Mouse (Mus musculus) stomach, postnatal 0 days (tissue): ENCODE data around the gene Prickle2. TPM values are rescaled to one million over a fixed set of nuclear protein-coding genes. Genes with fewer than 3 reads are reported as not detected.

Experiments used
- ATAC-seq: fragments of 200-750 bp; cut with Nextera tagmentation; 2 replicates; pipeline ENCODE4 v1.8.0; 2017; ENCODE audit not compliant: low FRiP score, low TSS enrichment
- DNase-seq: peaks from one replicate; pipeline ENCODE4 v3.0.0-alpha.2; 2016; ENCODE audit warnings: low spot score
- H3K27ac ChIP-seq: fragments of 300-500 bp; sonication (generic); replicated peaks from 2 replicates; pipeline ENCODE4 v1.5.1; 2014; ENCODE audit warnings: mild to moderate bottlenecking, control low read depth
- H3K27me3 ChIP-seq: fragments of 300-500 bp; sonication (generic); 2 replicates; pipeline ENCODE4 v1.6.1; 2014; ENCODE audit warnings: low read length; ENCODE audit not compliant: control insufficient read depth, insufficient read depth
- H3K36me3 ChIP-seq: fragments of 300-500 bp; sonication (generic); 2 replicates; pipeline ENCODE4 v1.6.1; 2014; ENCODE audit warnings: low read length, mixed read lengths; ENCODE audit not compliant: control insufficient read depth, insufficient read depth
- H3K4me1 ChIP-seq: fragments of 300-500 bp; sonication (generic); replicated peaks from 2 replicates; pipeline ENCODE4 v1.6.1; 2014; ENCODE audit warnings: antibody characterized with exemption; ENCODE audit not compliant: control insufficient read depth, insufficient read depth
- H3K4me2 ChIP-seq: fragments of 300-500 bp; sonication (generic); replicated peaks from 2 replicates; pipeline ENCODE4 v1.6.1; 2014; ENCODE audit warnings: low read depth, mild to moderate bottlenecking, control low read depth, moderate library complexity
- H3K4me3 ChIP-seq: fragments of 300-500 bp; sonication (generic); 2 replicates; pipeline ENCODE4 v1.5.1; 2014; ENCODE audit warnings: low read depth, low read length, control low read depth
- H3K9ac ChIP-seq: fragments of 300-500 bp; sonication (generic); 2 replicates; pipeline ENCODE4 v1.6.1; 2014; ENCODE audit warnings: mild to moderate bottlenecking, low read length, control low read depth, mixed read lengths
- H3K9me3 ChIP-seq: fragments of 300-500 bp; sonication (generic); 2 replicates; pipeline ENCODE4 v1.6.1; 2016; ENCODE audit warnings: low read length; ENCODE audit not compliant: control insufficient read depth
- CTCF ChIP-seq: IDR thresholded peaks from 2 replicates; pipeline ENCODE4 v1.5.1; 2016; ENCODE audit warnings: antibody characterized with exemption, low read depth, mild to moderate bottlenecking, moderate library complexity
- EP300 ChIP-seq: optimal IDR thresholded peaks from 2 replicates; pipeline ENCODE3; 2016; ENCODE audit warnings: antibody characterized with exemption
- WGBS: fragments of 180-500 bp; shearing (Covaris S2); extraction: QIAGEN DNeasy Blood & Tissue Kit; methylation state at CpG from one replicate; pipeline ENCODE4 v1.1.7; 2014; 5-methylcytosine and 5-hydroxymethylcytosine counted together
- polyA plus RNA-seq: library from polyadenylated mRNA; unstranded; fragments of >200 nt; fragmentation: Nextera tagmentation; extraction: Ambion mirVana; gene quantifications from 2 replicates; pipeline ENCODE4 v1.2.1, GENCODE M21; 2015

The Prickle2 gene
- polyA plus RNA-seq, 1 experiment from 2014 or later: 2.3 TPM

- Histone ChIP-seq H3K27me3 (no peaks in the 10 kb centered on the region), H3K9me3 (no peaks in the 10 kb centered on the region), H3K27ac (no peak overlapping the region), H3K9ac (no peak overlapping the region), H3K4me3 (no peak overlapping the region), H3K4me2 (no peak overlapping the region), H3K36me3 (no peaks in the 10 kb centered on the region), H3K4me1 (no peaks in the 10 kb centered on the region)
- WGBS: 84% methylated on average over 3 of the region's 3 CpGs
- ATAC-seq (no peak), DNase-seq (no peak)
- TF ChIP-seq EP300: no peak
Measured at GRCm38 (mm10) chr6:92663885-92664284, 42.1 kb downstream of the Prickle2 start.

DNA sequence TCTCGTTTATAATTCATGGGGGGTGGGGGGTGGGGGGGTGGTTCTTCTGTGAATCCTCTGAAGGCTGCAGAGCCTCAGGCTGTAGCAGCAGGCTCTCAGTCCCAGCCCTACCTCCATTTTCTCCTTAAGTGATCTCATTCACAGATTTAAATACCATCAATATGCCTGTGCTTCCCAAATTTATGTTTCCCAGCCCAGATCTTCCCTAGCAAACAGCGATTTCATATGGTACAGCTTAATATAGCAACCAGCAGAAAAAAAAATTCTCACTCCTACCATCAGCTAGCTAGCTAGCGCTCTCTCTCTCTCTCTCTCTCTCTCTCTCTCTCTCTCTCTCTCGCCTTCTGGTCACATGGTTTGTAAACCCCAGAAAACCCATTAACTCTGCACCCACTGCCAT lies 42.5 kb downstream of the Prickle2 start:
- Histone ChIP-seq H3K27ac (no peak overlapping the region), H3K4me2 (no peak overlapping the region), H3K4me1 (no peaks in the 10 kb centered on the region), H3K4me3 (no peak overlapping the region), H3K9me3 (no peaks in the 10 kb centered on the region), H3K27me3 (no peaks in the 10 kb centered on the region), H3K36me3 (no peaks in the 10 kb centered on the region), H3K9ac (no peak overlapping the region)
- TF ChIP-seq CTCF (no peak), EP300 (no peak)
- ATAC-seq: no peak
- 65% methylated on average over 4 of the region's 4 CpGs for WGBS
- no peak for DNase-seq

- TF ChIP-seq CTCF: no peak
- TF ChIP-seq EP300: no peak
- Histone ChIP-seq H3K4me3 (no peak overlapping the region), H3K36me3 (no peaks in the 10 kb centered on the region), H3K4me1 (no peaks in the 10 kb centered on the region), H3K9me3 (no peaks in the 10 kb centered on the region), H3K4me2 (no peak overlapping the region), H3K9ac (no peak overlapping the region), H3K27me3 (no peaks in the 10 kb centered on the region), H3K27ac (no peak overlapping the region)
- DNase-seq (no peak), ATAC-seq (no peak)
- WGBS: 88% methylated on average over 1 of the region's 1 CpGs
Measured at GRCm38 (mm10) chr6:92649063-92649462, 56.9 kb downstream of the Prickle2 start.

- WGBS: 50% methylated on average over 2 of the region's 2 CpGs
- no peak for ATAC-seq
- no peak overlapping the region for H3K4me3 ChIP-seq
- H3K36me3 ChIP-seq: no peaks in the 10 kb centered on the region
- no peak for TF ChIP-seq EP300
- TF ChIP-seq CTCF: no peak
- no peak overlapping the region for H3K9ac ChIP-seq
- no peaks in the 10 kb centered on the region for H3K4me1 ChIP-seq
- H3K27me3 ChIP-seq: no peaks in the 10 kb centered on the region
- no peaks in the 10 kb centered on the region for H3K9me3 ChIP-seq
- no peak overlapping the region for H3K27ac ChIP-seq
- no peak for DNase-seq
- H3K4me2 ChIP-seq: no peak overlapping the region
Measured at GRCm38 (mm10) chr6:92648571-92648970, 57.4 kb downstream of the Prickle2 start.

GRCm38 (mm10) chr6:92642929-92643328 lies 63.0 kb downstream of the Prickle2 start:
- WGBS: 86% methylated on average over 1 of the region's 1 CpGs
- no peaks in the 10 kb centered on the region for H3K27me3 ChIP-seq
- no peaks in the 10 kb centered on the region for H3K9me3 ChIP-seq
- no peaks in the 10 kb centered on the region for H3K36me3 ChIP-seq
- no peak overlapping the region for H3K9ac ChIP-seq
- no peak for DNase-seq
- H3K27ac ChIP-seq: no peak overlapping the region
- no peak overlapping the region for H3K4me2 ChIP-seq
- ATAC-seq: no peak
- no peaks in the 10 kb centered on the region for H3K4me1 ChIP-seq
- no peak overlapping the region for H3K4me3 ChIP-seq
- TF ChIP-seq CTCF: no peak
- no peak for TF ChIP-seq EP300

DNA sequence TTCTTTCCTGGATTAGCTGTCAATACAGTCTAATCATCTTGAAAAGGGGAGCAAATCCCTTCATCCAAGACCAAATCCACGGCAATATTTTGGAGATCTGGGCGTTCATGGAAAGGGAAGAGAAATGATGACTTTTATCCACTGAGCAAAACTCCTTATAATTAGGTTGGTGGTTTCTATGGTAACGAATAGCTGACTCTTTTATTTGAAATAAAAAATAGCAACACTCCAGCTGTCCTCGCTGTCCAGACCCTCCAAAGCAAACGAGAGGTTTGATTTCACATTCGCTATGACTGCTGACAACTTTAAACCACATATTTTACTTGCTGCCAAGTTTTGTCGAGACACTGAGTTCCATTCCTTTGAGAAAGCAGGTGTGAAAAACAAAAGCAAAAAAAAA lies 64.0 kb downstream of the Prickle2 start:
- H3K9ac ChIP-seq: no peak overlapping the region
- no peak overlapping the region for H3K4me2 ChIP-seq
- H3K36me3 ChIP-seq: no peaks in the 10 kb centered on the region
- H3K4me3 ChIP-seq: no peak overlapping the region
- no peaks in the 10 kb centered on the region for H3K9me3 ChIP-seq
- H3K4me1 ChIP-seq: no peaks in the 10 kb centered on the region
- ATAC-seq (no peak), DNase-seq (no peak)
- H3K27ac ChIP-seq: no peak overlapping the region
- H3K27me3 ChIP-seq: no peaks in the 10 kb centered on the region
- WGBS: 38% methylated on average over 7 of the region's 7 CpGs
- TF ChIP-seq CTCF (no peak), EP300 (no peak)
